Mouse (Mus musculus) lung, postnatal 0 days (tissue): ENCODE measurements around the gene Gpr179.

ENCODE experiments used
- CTCF ChIP-seq: IDR thresholded peaks from 2 replicates; pipeline ENCODE4 v1.5.1; 2016; ENCODE audit warnings: antibody characterized with exemption, mild to moderate bottlenecking
- EP300 ChIP-seq: IDR thresholded peaks from 2 replicates; pipeline ENCODE4 v1.6.1; 2016; ENCODE audit warnings: antibody characterized with exemption, mild to moderate bottlenecking, control low read depth

DNA sequence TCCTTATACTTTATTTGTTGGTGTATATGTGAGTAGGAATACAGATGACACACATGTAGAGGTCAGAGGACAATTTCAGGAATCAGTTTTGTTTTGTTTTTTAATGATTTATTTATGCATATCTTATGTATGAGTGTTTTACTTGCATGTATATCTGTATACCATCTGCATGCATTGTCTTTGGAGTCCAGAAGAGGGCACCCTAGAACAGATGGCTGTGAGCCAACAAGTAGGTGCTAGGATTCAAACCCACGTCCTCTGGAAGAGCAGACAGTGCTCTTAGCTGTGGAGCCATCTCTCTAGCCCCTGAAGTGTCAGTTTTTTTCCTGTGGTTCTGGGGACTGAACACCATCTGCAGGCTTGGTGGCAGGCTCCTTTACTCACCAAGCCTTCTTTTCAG is 26.7 kb downstream of the Gpr179 start:
- TF ChIP-seq CTCF (peak; percentile 52), EP300 (no peak)
